Comparison of ENCODE assay signal across 8 mouse cellular contexts in the genomic region with DNA sequence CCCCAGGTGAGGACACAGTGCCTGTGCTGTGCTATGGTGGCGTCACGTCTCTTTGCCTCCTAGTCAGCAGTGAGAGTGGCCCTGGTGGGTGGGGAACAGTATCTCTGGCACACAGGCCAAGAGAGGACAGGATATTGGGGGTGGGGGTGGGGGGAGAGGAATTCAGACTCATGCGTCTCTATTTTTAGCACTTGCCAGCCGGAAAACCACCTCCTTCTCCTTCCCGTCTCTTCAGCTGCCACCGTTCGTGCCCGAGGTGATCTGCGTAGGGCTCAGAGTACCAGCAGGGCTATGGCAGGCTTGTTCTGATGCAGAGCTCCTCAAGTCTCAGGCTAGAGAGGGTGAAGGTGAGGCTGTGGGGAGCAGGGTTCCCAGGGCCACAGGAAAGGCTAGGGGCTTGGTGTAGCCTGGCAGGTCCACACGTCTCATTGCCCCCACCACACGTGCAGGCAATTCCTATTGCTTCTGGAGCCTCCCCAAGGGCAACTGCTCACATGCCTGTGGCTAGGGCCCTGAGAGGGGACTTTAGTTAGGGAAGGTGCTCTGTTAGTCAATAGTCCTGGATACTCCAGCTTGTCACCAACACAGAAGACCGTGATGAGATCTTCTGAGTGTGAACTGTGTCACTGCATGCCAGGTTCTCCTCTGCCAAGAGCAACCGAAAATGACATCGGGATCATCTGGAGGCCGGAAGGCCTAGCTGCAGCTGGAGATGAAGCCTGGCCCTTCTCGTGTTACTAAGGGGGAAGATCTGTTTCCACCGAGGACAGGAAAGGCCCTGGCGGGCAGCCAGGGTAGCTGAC. TPM values are rescaled to one million over a fixed set of nuclear protein-coding genes. Genes with fewer than 3 reads are reported as not detected.
DNase-seq lines count a peak whose midpoint lies in the region; ATAC-seq and TF ChIP-seq lines count a peak whose summit lies in the region.

Gene Gpr146, plus strand, starts transcription at position 230 of the 803 bp plus-strand sequence.

- ATAC-seq in heart, embryonic 13.5 days (ENCODE audit: extremely low read depth, insufficient number of reproducible peaks, low FRiP score, low TSS enrichment): no peak

- H3K27ac ChIP-seq in bone marrow macrophage, adult 2 months (ENCODE audit: insufficient read depth, low read depth, low read length): peak within 1 kb of the TSS; percentile 98
- peak within 1 kb of the TSS; percentile 96 for H3K27ac ChIP-seq in heart, embryonic 13.5 days (replicated peaks)

- peak; percentile 50 to 61 for DNase-seq in spleen, adult 18-20 months
- no peak for DNase-seq in spleen, postnatal 14 days (ENCODE audit: low spot score in 2 of 2)
- peak; percentile 89 for DNase-seq in kidney, postnatal 10 days
- DNase-seq in lung, adult 18-20 months: peak; percentile 82 to 86
- peak; percentile 59 for DNase-seq in thymus, postnatal 25 days
- no peak for DNase-seq in cerebellum, adult 18-20 months

- WGBS in heart, embryonic 13.5 days: 16% methylated on average over 18 of the region's 18 CpGs

- peak within 1 kb of the TSS; percentile 78 for H3K4me2 ChIP-seq in heart, embryonic 13.5 days

- no peak for TF ChIP-seq POLR2A in bone marrow macrophage, adult 2 months (IDR thresholded peaks at IDR 0.05; ENCODE audit: borderline replicate concordance, low read depth, low read length)

- no peak for TF ChIP-seq CTCF in bone marrow macrophage, adult 2 months (IDR thresholded peaks at IDR 0.05; ENCODE audit: low read depth, low read length)

- H3K9ac ChIP-seq in heart, embryonic 13.5 days: peak within 1 kb of the TSS; percentile 88

- H3K36me3 ChIP-seq in heart, embryonic 13.5 days: no peaks in the 10 kb centered on the region

- no peaks in the 10 kb centered on the region for H3K9me3 ChIP-seq in heart, embryonic 13.5 days

- no peaks in the 10 kb centered on the region for H3K27me3 ChIP-seq in heart, embryonic 13.5 days (replicated peaks)

- H3K4me3 ChIP-seq in bone marrow macrophage, adult 2 months (ENCODE audit: insufficient read depth, low read length): peak within 1 kb of the TSS; percentile 51
- peak within 1 kb of the TSS; percentile 28 for H3K4me3 ChIP-seq in heart, embryonic 13.5 days

- peaks cover 61% of the 10 kb centered on the region for H3K4me1 ChIP-seq in bone marrow macrophage, adult 2 months (ENCODE audit: control insufficient read depth, insufficient read depth, low read length)
- peaks cover 72% of the 10 kb centered on the region for H3K4me1 ChIP-seq in heart, embryonic 13.5 days

RNA-seq across cellular contexts. Expression of gene Gpr146, which starts in this region (rescaled TPM):
- 34.5 and 34.7 TPM in 2 replicates for polyA plus RNA-seq in bone marrow macrophage, adult 2 months (2012; ENCODE audit: insufficient read depth, insufficient read length, missing spikeins)
- polyA plus RNA-seq in heart, embryonic 13.5 days (2015; fragmentation: Nextera tagmentation; extraction: Ambion mirVana): 7.0 and 8.8 TPM in 2 replicates

Comparison
In these comparisons a context has a peak if more than half of its experiments do, and no peak if none do; other contexts are left out.
1. DNase-seq: peak in spleen, adult 18-20 months (2 of 2), kidney, postnatal 10 days (single experiment), lung, adult 18-20 months (2 of 2) and thymus, postnatal 25 days (single experiment); none in spleen, postnatal 14 days (0 of 2) and cerebellum, adult 18-20 months (0 of 2).